Mouse (Mus musculus) A20 (cell line): Measurements from ENCODE around the gene Rhpn2.
A peak's percentile ranks its signal among the peaks of the same experiment; 100 is the strongest.
"Not testable (repeated sequence)": the region's sequence is repeated elsewhere in the genome, so short reads cannot be mapped to it uniquely, and the experiment has no call there.

Source experiments
- DNase-seq: peaks from one replicate; pipeline ENCODE4 v3.0.0-alpha.2; 2011; ENCODE audit warnings: low read depth, low spot score

The Rhpn2 gene

GRCm38 (mm10) chr7:35333692-35334526 is at the start of gene Rhpn2:
Gene Rhpn2 (plus strand): TSS chr7:35334170.
- DNase-seq = peak; percentile 97

GRCm38 (mm10) chr7:35293464-35293863 is 40.5 kb upstream of the Rhpn2 start:
- DNase-seq = no peak

DNA sequence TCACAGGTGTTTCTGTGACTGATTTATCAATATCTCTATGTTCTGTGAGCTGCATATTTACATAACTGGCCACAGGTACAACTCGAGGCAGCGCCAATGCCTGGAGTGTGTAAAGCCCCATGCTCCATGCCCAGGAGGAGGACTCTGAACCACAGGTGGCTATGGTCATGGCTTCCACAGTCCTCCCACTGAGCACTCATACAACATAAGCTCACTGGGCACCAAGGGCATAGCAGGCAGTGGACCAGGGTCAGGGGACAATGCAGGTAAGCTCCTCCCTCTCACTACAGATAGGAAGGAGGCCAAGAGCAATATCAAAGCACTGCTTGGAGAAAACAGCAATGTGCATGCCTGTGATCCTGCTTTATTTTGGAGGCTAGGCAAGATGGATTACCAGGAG is 38.3 kb upstream of the Rhpn2 start:
- DNase-seq = no peak

- peak; percentile 5 for DNase-seq
These were observed 36.1 kb upstream of the Rhpn2 start for GRCm38 (mm10) chr7:35297886-35298285.

DNA sequence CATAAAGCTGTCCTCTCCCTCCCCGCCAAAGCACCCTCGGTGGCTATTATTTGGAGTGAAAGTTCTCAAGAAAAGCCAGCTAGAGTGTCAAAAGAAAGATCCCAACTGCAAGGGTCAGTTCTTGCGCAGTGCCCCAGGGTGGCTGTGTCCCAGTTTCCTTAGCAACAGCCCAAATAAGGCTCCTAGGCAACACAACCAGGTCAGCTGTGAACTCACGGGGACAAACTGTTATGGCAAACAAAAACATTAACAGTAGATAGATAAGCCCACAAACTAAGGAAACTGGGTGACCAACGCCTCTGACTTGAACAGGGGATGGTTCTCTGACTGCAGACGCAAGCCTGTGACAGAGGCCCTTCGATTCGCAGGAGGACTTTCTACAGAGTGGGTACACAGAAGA is 34.3 kb upstream of the Rhpn2 start:
- DNase-seq = no peak

DNA sequence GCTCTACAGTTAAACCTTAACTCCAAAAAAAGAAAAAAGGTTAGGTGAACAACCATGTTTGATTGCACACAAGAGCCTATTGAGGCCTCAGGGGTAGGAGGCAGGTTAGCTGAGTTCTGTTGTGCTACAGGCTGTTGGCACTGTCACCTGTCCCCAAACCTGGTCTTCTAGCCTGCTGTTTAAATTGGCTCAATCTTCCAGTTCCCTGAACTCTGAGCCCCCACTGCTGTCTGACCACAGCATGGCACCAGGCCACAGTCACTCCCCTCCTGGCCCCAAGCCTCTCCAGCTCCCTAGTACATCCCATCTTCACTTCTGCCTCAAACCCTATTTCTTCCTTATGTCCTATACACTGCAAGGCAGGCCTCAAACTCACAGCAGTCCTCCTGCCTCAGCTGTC is 33.2 kb upstream of the Rhpn2 start:
- no peak for DNase-seq

- DNase-seq = no peak
These were observed 22.8 kb upstream of the Rhpn2 start for GRCm38 (mm10) chr7:35311214-35311613.

- DNase-seq = no peak
These were observed 19.8 kb upstream of the Rhpn2 start for GRCm38 (mm10) chr7:35314156-35314555.

DNA sequence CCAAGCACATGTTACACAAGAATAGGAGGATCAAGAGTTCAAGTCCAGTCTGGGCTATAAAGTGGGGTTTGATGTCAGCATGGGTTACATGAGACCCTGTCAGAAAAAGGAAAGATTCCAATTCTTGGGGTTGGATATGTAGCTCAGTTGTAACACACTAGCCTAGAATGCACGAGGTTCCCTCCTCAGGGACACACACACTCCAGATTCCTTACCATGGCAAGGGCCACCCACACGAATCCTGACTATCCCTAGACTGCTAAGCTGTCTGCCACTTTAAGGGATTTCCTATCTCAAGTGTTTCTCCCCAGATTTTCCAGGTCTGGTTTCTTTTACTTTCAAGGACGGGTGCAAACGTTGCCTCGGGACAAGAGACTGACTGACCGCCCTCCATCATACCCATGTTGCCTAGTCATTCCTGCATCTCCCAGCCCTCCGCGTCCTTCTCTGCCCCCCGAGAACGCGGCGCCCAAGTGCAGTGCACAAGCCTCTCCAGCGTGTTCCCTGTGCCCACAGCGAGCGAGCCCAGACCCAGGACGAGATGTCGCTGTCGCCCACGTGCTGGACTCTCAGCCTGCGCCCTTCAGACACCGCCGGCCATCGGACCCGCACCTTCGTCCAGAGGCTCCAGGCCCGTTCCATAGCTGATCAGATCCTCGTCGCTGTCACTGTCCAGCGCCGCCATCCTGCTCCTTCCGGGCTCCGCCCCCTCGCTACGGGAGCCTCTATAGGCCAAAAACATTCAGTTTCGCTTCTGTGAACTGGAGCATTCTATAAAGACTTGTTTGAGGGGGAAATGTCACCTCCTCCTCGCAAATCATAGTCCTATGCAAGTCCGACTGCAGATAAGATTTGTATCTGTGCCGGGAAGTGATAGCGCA is 16.0 kb upstream of the Rhpn2 start, which contains the start of gene Gpatch1:
Gene Gpatch1, minus strand, starts transcription at position 712 of the 881 bp plus-strand sequence.
- DNase-seq = peak; percentile 91

DNA sequence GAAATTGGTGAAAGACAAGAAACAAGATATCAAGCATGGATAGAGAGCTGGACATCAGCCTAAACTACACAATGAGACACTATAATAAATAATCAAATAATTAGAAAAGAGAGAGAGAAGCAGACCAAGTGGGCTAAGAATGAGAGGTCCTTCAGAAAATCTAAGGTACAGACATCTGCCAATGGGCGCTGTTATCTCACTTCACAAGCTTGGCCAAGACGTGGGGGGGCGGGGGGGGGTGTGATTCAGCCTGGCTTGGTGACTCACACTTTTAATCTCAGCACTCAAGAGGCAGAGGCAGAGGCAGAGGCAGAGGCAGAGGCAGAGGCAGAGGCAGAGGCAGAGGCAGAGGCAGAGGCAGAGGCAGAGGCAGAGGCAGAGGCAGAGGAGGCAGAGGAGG is 14.7 kb upstream of the Rhpn2 start:
- not testable (repeated sequence) for DNase-seq

DNA sequence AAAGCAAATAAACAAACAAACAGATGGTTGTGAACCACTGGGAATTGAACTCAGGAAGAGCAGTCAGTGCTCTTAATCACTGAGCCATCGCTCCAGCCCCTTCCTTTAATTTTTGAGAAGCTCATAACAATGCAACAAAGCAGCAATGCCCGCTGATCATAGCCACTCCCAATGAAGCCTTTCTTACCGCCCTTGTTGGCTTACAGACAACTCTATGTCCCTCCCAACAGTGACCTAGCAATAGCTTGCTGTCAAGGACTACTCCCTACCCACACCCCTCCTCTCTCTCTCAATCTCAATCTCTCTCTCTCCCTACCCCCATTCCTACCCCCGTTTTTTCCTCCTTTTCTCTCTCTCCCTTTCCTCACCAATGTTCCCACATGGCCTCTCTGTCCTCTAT is 14.2 kb upstream of the Rhpn2 start:
- no peak for DNase-seq

DNA sequence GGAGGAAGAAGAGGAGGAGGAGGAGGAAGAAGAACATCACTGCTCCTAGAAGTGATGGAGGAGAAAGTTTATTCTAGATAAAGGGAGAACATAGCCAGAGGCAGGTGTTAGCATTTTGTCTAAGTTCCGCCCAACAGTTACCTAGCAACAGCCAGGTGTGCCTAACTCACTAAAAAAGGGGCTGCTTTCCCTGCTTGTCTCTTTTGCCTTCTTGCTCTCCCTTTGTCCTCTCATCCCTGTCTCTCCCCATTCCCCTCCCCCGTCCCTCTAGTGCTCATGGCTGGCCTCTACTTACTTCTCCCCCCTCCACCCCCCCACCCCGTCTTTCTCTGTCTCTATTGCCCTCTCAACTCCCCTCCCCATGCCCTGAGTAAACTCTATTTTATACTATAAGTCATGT is 11.8 kb upstream of the Rhpn2 start:
- DNase-seq = no peak

- no peak for DNase-seq
These were observed 11.1 kb upstream of the Rhpn2 start for GRCm38 (mm10) chr7:35322732-35323420.

- DNase-seq = no peak
These were observed 2.4 kb upstream of the Rhpn2 start for GRCm38 (mm10) chr7:35331590-35331989.

- no peak for DNase-seq
These were observed 729 bp upstream of the Rhpn2 start for GRCm38 (mm10) chr7:35333231-35333651.

GRCm38 (mm10) chr7:35334527-35335452 is 820 bp downstream of the Rhpn2 start:
- peak; percentile 76 for DNase-seq

- DNase-seq = no peak
These were observed 6.2 kb downstream of the Rhpn2 start for GRCm38 (mm10) chr7:35340196-35340595.

GRCm38 (mm10) chr7:35341282-35341681 is 7.3 kb downstream of the Rhpn2 start:
- DNase-seq = no peak

DNA sequence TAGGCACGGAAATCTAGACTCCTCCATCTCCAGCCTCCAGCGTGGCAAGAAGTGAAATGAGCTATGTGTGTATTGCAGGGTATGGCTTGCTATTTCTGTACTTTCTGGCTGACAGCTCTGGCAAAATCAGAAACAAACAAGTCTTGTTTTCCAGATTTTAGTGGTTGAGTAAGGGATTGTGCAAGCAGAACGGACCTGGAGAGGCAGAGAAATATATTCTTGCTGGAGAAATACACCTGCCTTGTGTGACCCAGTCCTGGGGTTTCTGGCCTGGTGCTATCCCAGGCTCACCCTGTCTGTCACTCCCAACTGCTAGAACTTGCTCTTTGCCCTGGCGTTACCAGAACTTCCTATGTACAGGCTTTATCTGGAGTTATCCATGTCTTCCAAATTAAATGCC is 8.5 kb downstream of the Rhpn2 start:
- no peak for DNase-seq

- no peak for DNase-seq
These were observed 10.9 kb downstream of the Rhpn2 start for GRCm38 (mm10) chr7:35344785-35345330.
